Mouse (Mus musculus): ENCODE measurements around the gene Pdrg1. TPM values are rescaled to one million over a fixed set of nuclear protein-coding genes. Genes with fewer than 3 reads are reported as not detected.

The Pdrg1 gene
- total and polyA plus RNA-seq, 3 experiments, result 117 to 127 (median 125) TPM

DNA sequence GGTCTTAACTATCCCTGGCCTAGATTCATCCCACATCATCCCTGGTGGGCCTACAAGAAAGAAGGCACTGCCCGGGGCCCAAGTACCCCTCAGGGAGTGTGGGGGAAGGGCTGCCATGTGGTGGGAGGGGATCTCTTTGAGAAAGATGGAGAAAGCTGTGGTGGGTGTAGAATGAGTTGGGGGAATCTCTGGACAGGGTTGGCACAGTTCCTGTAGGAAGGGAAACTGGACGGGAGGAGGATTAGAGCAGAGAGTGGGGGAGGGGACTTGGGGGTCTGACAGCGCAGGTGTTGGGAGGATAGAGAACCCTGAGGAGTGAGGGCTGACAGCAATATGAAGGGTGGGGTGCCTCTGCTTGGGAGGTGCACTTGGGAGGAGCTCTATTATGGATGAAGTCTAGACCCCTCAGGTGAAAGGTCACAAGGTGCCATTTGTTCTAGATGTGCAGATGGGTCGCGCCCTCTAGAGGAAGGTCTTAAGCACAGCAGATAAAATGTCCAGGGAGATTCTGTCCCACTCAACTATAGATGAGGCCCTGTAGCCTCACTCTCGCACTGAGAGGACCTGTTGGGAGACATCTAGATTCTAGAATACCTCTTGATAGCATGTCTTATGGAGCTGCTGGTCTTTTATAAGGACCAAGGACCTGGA lies 40.2 kb upstream of the Pdrg1 start:
- TF ChIP-seq CTCF (IDR thresholded peaks at IDR 0.05) (peak; percentile 59), POLR2A (IDR thresholded peaks at IDR 0.05; ENCODE audit: insufficient read depth, low read depth, low read length) (no peak)
- no peaks in the 10 kb centered on the region for H3K36me3 ChIP-seq (ENCODE audit: control insufficient read depth, insufficient read depth, low read length)
- intact Hi-C loops (cut with DNase I), result no loop called here
- no peaks in the 10 kb centered on the region; the same call in 1 of the 2 replicates for H3K4me1 ChIP-seq (ENCODE audit: control insufficient read depth, insufficient read depth, low read length)
- no peak overlapping the region for H3K4me3 ChIP-seq
- 52% methylated on average over 6 of the region's 6 CpGs for WGBS
- H3K27ac ChIP-seq, result no peak overlapping the region
- H3K27me3 ChIP-seq (ENCODE audit: control insufficient read depth, insufficient read depth, low read length), result peaks cover 3% of the 10 kb centered on the region; the same call in 1 of the 2 replicates
- no peak for DNase-seq
- no peaks in the 10 kb centered on the region for H3K79me2 ChIP-seq (replicated peaks; ENCODE audit: control insufficient read depth, insufficient read depth, low read length)
- H3K9ac ChIP-seq (ENCODE audit: low read depth, low read length), result no peak overlapping the region

- Histone ChIP-seq H3K27me3 (ENCODE audit: control insufficient read depth, insufficient read depth, low read length) (peaks cover 3% of the 10 kb centered on the region; the same call in 1 of the 2 replicates), H3K79me2 (replicated peaks; ENCODE audit: control insufficient read depth, insufficient read depth, low read length) (no peaks in the 10 kb centered on the region), H3K4me3 (no peak overlapping the region), H3K4me1 (ENCODE audit: control insufficient read depth, insufficient read depth, low read length) (no peaks in the 10 kb centered on the region; the same call in 1 of the 2 replicates), H3K9ac (ENCODE audit: low read depth, low read length) (no peak overlapping the region), H3K27ac (no peak overlapping the region), H3K36me3 (ENCODE audit: control insufficient read depth, insufficient read depth, low read length) (no peaks in the 10 kb centered on the region)
- DNase-seq, result no peak
- 93% methylated on average over 8 of the region's 8 CpGs for WGBS
- TF ChIP-seq POLR2A (IDR thresholded peaks at IDR 0.05; ENCODE audit: insufficient read depth, low read depth, low read length), result no peak
- no peak for TF ChIP-seq CTCF (IDR thresholded peaks at IDR 0.05)
- no peak for TF ChIP-seq EP300 (IDR thresholded peaks at IDR 0.05; ENCODE audit: insufficient read depth, low read depth, low read length)
- intact Hi-C loops (cut with DNase I), result no loop called here
Observed at GRCm38 (mm10) chr2:153053896-153054295, 38.7 kb upstream of the Pdrg1 start.

GRCm38 (mm10) chr2:153052700-153053351 lies 37.6 kb upstream of the Pdrg1 start:
- no peak for TF ChIP-seq POLR2A (IDR thresholded peaks at IDR 0.05; ENCODE audit: insufficient read depth, low read depth, low read length)
- TF ChIP-seq EP300 (IDR thresholded peaks at IDR 0.05; ENCODE audit: insufficient read depth, low read depth, low read length), result no peak
- TF ChIP-seq CTCF (IDR thresholded peaks at IDR 0.05), result peak; percentile 41
- Histone ChIP-seq H3K4me3 (no peak overlapping the region), H3K9ac (ENCODE audit: low read depth, low read length) (no peak overlapping the region), H3K79me2 (replicated peaks; ENCODE audit: control insufficient read depth, insufficient read depth, low read length) (no peaks in the 10 kb centered on the region), H3K27ac (no peak overlapping the region), H3K27me3 (ENCODE audit: control insufficient read depth, insufficient read depth, low read length) (peaks cover 3% of the 10 kb centered on the region; the same call in 1 of the 2 replicates), H3K36me3 (ENCODE audit: control insufficient read depth, insufficient read depth, low read length) (no peaks in the 10 kb centered on the region), H3K4me1 (ENCODE audit: control insufficient read depth, insufficient read depth, low read length) (no peaks in the 10 kb centered on the region; the same call in 1 of the 2 replicates)
- intact Hi-C loops (cut with DNase I), result no loop called here
- DNase-seq, result no peak
- 10% methylated on average over 30 of the region's 30 CpGs for WGBS

- H3K27ac ChIP-seq, result no peak overlapping the region
- H3K9ac ChIP-seq (ENCODE audit: low read depth, low read length), result no peak overlapping the region
- no peaks in the 10 kb centered on the region for H3K79me2 ChIP-seq (replicated peaks; ENCODE audit: control insufficient read depth, insufficient read depth, low read length)
- no peak overlapping the region for H3K4me3 ChIP-seq
- intact Hi-C loops (cut with DNase I), result no loop called here
- no peak for DNase-seq
- peaks cover 3% of the 10 kb centered on the region; the same call in 1 of the 2 replicates for H3K27me3 ChIP-seq (ENCODE audit: control insufficient read depth, insufficient read depth, low read length)
- H3K4me1 ChIP-seq (ENCODE audit: control insufficient read depth, insufficient read depth, low read length), result no peaks in the 10 kb centered on the region; the same call in 1 of the 2 replicates
- no peak for TF ChIP-seq EP300 (IDR thresholded peaks at IDR 0.05; ENCODE audit: insufficient read depth, low read depth, low read length)
- no peak for TF ChIP-seq CTCF (IDR thresholded peaks at IDR 0.05)
- no peak for TF ChIP-seq POLR2A (IDR thresholded peaks at IDR 0.05; ENCODE audit: insufficient read depth, low read depth, low read length)
- WGBS, result 64% methylated on average over 9 of the region's 9 CpGs
- no peaks in the 10 kb centered on the region for H3K36me3 ChIP-seq (ENCODE audit: control insufficient read depth, insufficient read depth, low read length)
Observed at GRCm38 (mm10) chr2:153051537-153051936, 36.3 kb upstream of the Pdrg1 start.

- Histone ChIP-seq H3K79me2 (replicated peaks; ENCODE audit: control insufficient read depth, insufficient read depth, low read length) (no peaks in the 10 kb centered on the region), H3K4me1 (ENCODE audit: control insufficient read depth, insufficient read depth, low read length) (no peaks in the 10 kb centered on the region; the same call in 1 of the 2 replicates), H3K9ac (ENCODE audit: low read depth, low read length) (no peak overlapping the region), H3K27ac (no peak overlapping the region), H3K4me3 (no peak overlapping the region), H3K27me3 (ENCODE audit: control insufficient read depth, insufficient read depth, low read length) (peaks cover 3% of the 10 kb centered on the region; the same call in 1 of the 2 replicates), H3K36me3 (ENCODE audit: control insufficient read depth, insufficient read depth, low read length) (no peaks in the 10 kb centered on the region)
- TF ChIP-seq EP300 (IDR thresholded peaks at IDR 0.05; ENCODE audit: insufficient read depth, low read depth, low read length) (no peak), CTCF (IDR thresholded peaks at IDR 0.05) (no peak), POLR2A (IDR thresholded peaks at IDR 0.05; ENCODE audit: insufficient read depth, low read depth, low read length) (no peak)
- intact Hi-C loops (cut with DNase I), result no loop called here
- no peak for DNase-seq
- 79% methylated on average over 6 of the region's 6 CpGs for WGBS
Observed at GRCm38 (mm10) chr2:153051095-153051494, 35.9 kb upstream of the Pdrg1 start.

DNA sequence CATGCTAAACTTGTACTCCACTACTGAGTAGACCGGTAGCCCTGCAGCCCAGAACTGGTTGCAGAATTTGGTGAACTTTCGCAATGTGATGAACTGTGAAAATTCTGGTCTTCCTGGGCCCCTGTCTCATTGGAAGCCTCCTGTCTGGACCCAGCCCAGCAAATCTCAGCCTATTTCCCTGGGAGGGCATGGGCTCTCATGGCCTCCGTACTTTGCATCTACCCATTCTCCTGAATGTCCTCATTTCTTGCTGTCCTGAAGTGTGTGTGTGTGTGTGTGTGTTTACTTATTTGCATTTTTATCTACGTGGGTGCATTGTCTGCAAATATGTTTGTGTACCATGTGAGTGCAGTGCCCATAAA lies 34.8 kb upstream of the Pdrg1 start:
- peaks cover 3% of the 10 kb centered on the region; the same call in 1 of the 2 replicates for H3K27me3 ChIP-seq (ENCODE audit: control insufficient read depth, insufficient read depth, low read length)
- no peak for TF ChIP-seq EP300 (IDR thresholded peaks at IDR 0.05; ENCODE audit: insufficient read depth, low read depth, low read length)
- TF ChIP-seq POLR2A (IDR thresholded peaks at IDR 0.05; ENCODE audit: insufficient read depth, low read depth, low read length), result no peak
- TF ChIP-seq CTCF (IDR thresholded peaks at IDR 0.05), result no peak
- H3K4me3 ChIP-seq, result no peak overlapping the region
- intact Hi-C loops (cut with DNase I), result no loop called here
- H3K27ac ChIP-seq, result no peak overlapping the region
- no peaks in the 10 kb centered on the region for H3K36me3 ChIP-seq (ENCODE audit: control insufficient read depth, insufficient read depth, low read length)
- H3K9ac ChIP-seq (ENCODE audit: low read depth, low read length), result no peak overlapping the region
- H3K79me2 ChIP-seq (replicated peaks; ENCODE audit: control insufficient read depth, insufficient read depth, low read length), result no peaks in the 10 kb centered on the region
- H3K4me1 ChIP-seq (ENCODE audit: control insufficient read depth, insufficient read depth, low read length), result no peaks in the 10 kb centered on the region
- 78% methylated on average over 4 of the region's 4 CpGs for WGBS
- no peak for DNase-seq
